Mouse (Mus musculus) small intestine, adult 2 months (tissue): ENCODE results near the gene Akap8. TPM values are rescaled to one million over a fixed set of nuclear protein-coding genes. Genes with fewer than 3 reads are reported as not detected.

Experiments
- H3K27ac ChIP-seq: fragments of 200-500 bp; 2 replicates; pipeline ENCODE4 v1.5.1; 2012; ENCODE audit warnings: low read depth, low read length, control low read depth, inconsistent platforms; ENCODE audit not compliant: insufficient read depth
- H3K27me3 ChIP-seq: fragments of 200-500 bp; 2 replicates; pipeline ENCODE4 v1.6.1; 2012; ENCODE audit warnings: mild to moderate bottlenecking, moderate library complexity, low read length, inconsistent platforms; ENCODE audit not compliant: control insufficient read depth, insufficient read depth
- H3K36me3 ChIP-seq: fragments of 200-500 bp; 2 replicates; pipeline ENCODE4 v1.6.1; 2012; ENCODE audit warnings: mild to moderate bottlenecking, low read length, control low read depth, inconsistent platforms; ENCODE audit not compliant: control insufficient read depth, insufficient read depth
- H3K4me1 ChIP-seq: fragments of 200-500 bp; 2 replicates; pipeline ENCODE4 v1.6.1; 2012; ENCODE audit warnings: low read length, inconsistent platforms, mixed read lengths; ENCODE audit not compliant: control insufficient read depth, insufficient read depth, insufficient read length
- H3K4me3 ChIP-seq: fragments of 200-500 bp; 2 replicates; pipeline ENCODE4 v1.5.1; 2012; ENCODE audit warnings: low read depth, mild to moderate bottlenecking, control low read depth, inconsistent platforms, low read length, moderate library complexity
- CTCF ChIP-seq: fragments of 200-500 bp; IDR thresholded peaks from 2 replicates; pipeline ENCODE4 v1.5.1; 2012; ENCODE audit warnings: low read depth, mild to moderate bottlenecking, control low read depth, inconsistent platforms, low read length, moderate library complexity, mixed read lengths; ENCODE audit not compliant: insufficient replicate concordance, insufficient read length; ENCODE audit errors: extremely low read depth
- POLR2A ChIP-seq: fragments of 200-500 bp; IDR thresholded peaks from 2 replicates; pipeline ENCODE4 v1.6.1; 2012; ENCODE audit warnings: low read depth, mild to moderate bottlenecking, control low read depth, inconsistent platforms, low read length, moderate library complexity
- WGBS: fragments of 180-500 bp; shearing (Covaris S2); methylation state at CpG from one replicate; pipeline ENCODE4 v1.1.7; 2018; 5-methylcytosine and 5-hydroxymethylcytosine counted together
- polyA plus RNA-seq: library from polyadenylated mRNA; depleted of rRNA; stranded (reverse); fragments of >200 nt; gene quantifications from 2 replicates; pipeline ENCODE4 v1.2.3, GENCODE M21; 2012

Gene Akap8
- polyA plus RNA-seq, 1 experiment = 28.6 TPM

- H3K27me3 ChIP-seq = no peaks in the 10 kb centered on the region
- no peaks in the 10 kb centered on the region for H3K36me3 ChIP-seq
- WGBS = 4% methylated on average over 7 of the region's 7 CpGs
- H3K4me1 ChIP-seq = peaks cover 10% of the 10 kb centered on the region; the same call in 1 of the 2 replicates
- peak overlapping the region; percentile 92 for H3K27ac ChIP-seq
- H3K4me3 ChIP-seq = peak overlapping the region; percentile 97
- TF ChIP-seq POLR2A = no peak
- TF ChIP-seq CTCF = no peak
Observed at GRCm38 (mm10) chr17:32283341-32283740, 37.7 kb downstream of the Akap8 start.

- no peak for TF ChIP-seq CTCF
- Histone ChIP-seq H3K36me3 (no peaks in the 10 kb centered on the region), H3K27ac (peak overlapping the region; percentile 46), H3K4me3 (no peak overlapping the region; the same call in 1 of the 2 replicates), H3K4me1 (peaks cover 10% of the 10 kb centered on the region; the same call in 1 of the 2 replicates), H3K27me3 (no peaks in the 10 kb centered on the region)
- WGBS = 9% methylated on average over 4 of the region's 4 CpGs
Observed at GRCm38 (mm10) chr17:32281611-32282310, 39.3 kb downstream of the Akap8 start.

- H3K27me3 ChIP-seq = no peaks in the 10 kb centered on the region
- H3K36me3 ChIP-seq = no peaks in the 10 kb centered on the region
- H3K4me3 ChIP-seq = no peak overlapping the region
- H3K27ac ChIP-seq = no peak overlapping the region
- H3K4me1 ChIP-seq = peaks cover 10% of the 10 kb centered on the region; the same call in 1 of the 2 replicates
- WGBS = 76% methylated on average over 2 of the region's 2 CpGs
- no peak for TF ChIP-seq POLR2A
Observed at GRCm38 (mm10) chr17:32281126-32281525, 39.9 kb downstream of the Akap8 start.

- Histone ChIP-seq H3K27ac (no peak overlapping the region), H3K4me1 (peaks cover 12% of the 10 kb centered on the region; the same call in 1 of the 2 replicates), H3K36me3 (no peaks in the 10 kb centered on the region), H3K27me3 (no peaks in the 10 kb centered on the region), H3K4me3 (no peak overlapping the region)
- WGBS = 62% methylated on average over 3 of the region's 3 CpGs
- TF ChIP-seq POLR2A = no peak
Observed at GRCm38 (mm10) chr17:32280575-32280974, 40.5 kb downstream of the Akap8 start.

- TF ChIP-seq CTCF (no peak), POLR2A (no peak)
- 0 out of 2 replicates have a peak, but pooled peaks cover 2% of the 10 kb centered on the region for H3K36me3 ChIP-seq
- WGBS = 73% methylated on average over 1 of the region's 1 CpGs
- H3K27me3 ChIP-seq = no peaks in the 10 kb centered on the region
- H3K4me1 ChIP-seq = peaks cover 14% of the 10 kb centered on the region; the same call in 1 of the 2 replicates
- H3K27ac ChIP-seq = no peak overlapping the region
- no peak overlapping the region for H3K4me3 ChIP-seq
Observed at GRCm38 (mm10) chr17:32277201-32277600, 43.8 kb downstream of the Akap8 start.

GRCm38 (mm10) chr17:32275568-32275967, 45.5 kb downstream of the Akap8 start:
- WGBS = 20% methylated on average over 3 of the region's 3 CpGs
- peaks cover 5% of the 10 kb centered on the region; the same call in 1 of the 2 replicates for H3K36me3 ChIP-seq
- no peak overlapping the region for H3K4me3 ChIP-seq
- no peak overlapping the region for H3K27ac ChIP-seq
- TF ChIP-seq CTCF = no peak
- no peak for TF ChIP-seq POLR2A
- peaks cover 6% of the 10 kb centered on the region; the same call in 1 of the 2 replicates for H3K4me1 ChIP-seq
- H3K27me3 ChIP-seq = no peaks in the 10 kb centered on the region

GRCm38 (mm10) chr17:32269151-32269550, 51.9 kb downstream of the Akap8 start:
- H3K27me3 ChIP-seq = no peaks in the 10 kb centered on the region
- H3K27ac ChIP-seq = no peak overlapping the region
- no peak overlapping the region for H3K4me3 ChIP-seq
- TF ChIP-seq POLR2A (no peak), CTCF (no peak)
- peaks cover 7% of the 10 kb centered on the region; the same call in 1 of the 2 replicates for H3K36me3 ChIP-seq
- 80% methylated on average over 7 of the region's 7 CpGs for WGBS
- no peaks in the 10 kb centered on the region for H3K4me1 ChIP-seq
